Mouse (Mus musculus) forebrain, embryonic 13.5 days (tissue): ENCODE results near the gene Gm21964. TPM values are rescaled to one million over a fixed set of nuclear protein-coding genes. Genes with fewer than 3 reads are reported as not detected.
A peak's percentile ranks its signal among the peaks of the same experiment; 100 is the strongest.

ENCODE experiments used
- ATAC-seq: fragments of 200-750 bp; cut with Nextera tagmentation; 2 replicates; pipeline ENCODE4 v1.8.0; 2017
- H3K27ac ChIP-seq: fragments of 300-500 bp; sonication (generic); 2 replicates; pipeline ENCODE4 v1.5.1; 2015; ENCODE audit warnings: inconsistent platforms, mild to moderate bottlenecking, moderate library complexity
- H3K27me3 ChIP-seq: fragments of 300-500 bp; sonication (generic); 2 replicates; pipeline ENCODE4 v1.6.1; 2015; ENCODE audit warnings: mild to moderate bottlenecking, inconsistent platforms
- H3K36me3 ChIP-seq: fragments of 300-500 bp; sonication (generic); 2 replicates; pipeline ENCODE4 v1.6.1; 2015; ENCODE audit warnings: mild to moderate bottlenecking, inconsistent platforms; ENCODE audit not compliant: poor library complexity, severe bottlenecking
- H3K4me1 ChIP-seq: fragments of 300-500 bp; sonication (generic); 2 replicates; pipeline ENCODE4 v1.6.1; 2015; ENCODE audit warnings: inconsistent platforms
- H3K4me2 ChIP-seq: fragments of 300-500 bp; sonication (generic); 2 replicates; pipeline ENCODE4 v1.6.1; 2015; ENCODE audit warnings: inconsistent platforms, mild to moderate bottlenecking, moderate library complexity
- H3K4me3 ChIP-seq: fragments of 300-500 bp; sonication (generic); 2 replicates; pipeline ENCODE4 v1.5.1; 2015; ENCODE audit warnings: mild to moderate bottlenecking, inconsistent platforms
- H3K9ac ChIP-seq: fragments of 300-500 bp; sonication (generic); 2 replicates; pipeline ENCODE4 v1.6.1; 2015; ENCODE audit warnings: mild to moderate bottlenecking, inconsistent platforms
- H3K9me3 ChIP-seq: fragments of 300-500 bp; sonication (generic); replicated peaks from 2 replicates; pipeline ENCODE4 v1.6.1; 2016; ENCODE audit warnings: inconsistent platforms
- WGBS: fragments of 180-500 bp; shearing (Covaris S2); methylation state at CpG from one replicate; pipeline ENCODE4 v1.1.7; 2015; 5-methylcytosine and 5-hydroxymethylcytosine counted together
- polyA plus RNA-seq: library from polyadenylated mRNA; unstranded; fragments of >200 nt; fragmentation: Nextera tagmentation; extraction: Ambion mirVana; gene quantifications from 2 replicates; pipeline ENCODE4 v1.2.1, GENCODE M21; 2015

Gene Gm21964
- polyA plus RNA-seq, 1 experiment from 2014 or later: not detected

GRCm38 (mm10) chr8:110091869-110092268 lies 9.1 kb upstream of the Gm21964 start:
- no peaks in the 10 kb centered on the region for H3K27me3 ChIP-seq
- peaks cover 41% of the 10 kb centered on the region for H3K36me3 ChIP-seq
- no peak overlapping the region for H3K4me3 ChIP-seq
- H3K4me2 ChIP-seq: no peak overlapping the region
- no peak for ATAC-seq
- H3K9me3 ChIP-seq: peaks cover 15% of the 10 kb centered on the region
- WGBS: 68% methylated on average over 1 of the region's 1 CpGs
- no peak overlapping the region for H3K27ac ChIP-seq
- H3K9ac ChIP-seq: no peak overlapping the region
- H3K4me1 ChIP-seq: no peaks in the 10 kb centered on the region

- H3K27me3 ChIP-seq: no peaks in the 10 kb centered on the region
- 83% methylated on average over 15 of the region's 15 CpGs for WGBS
- H3K4me1 ChIP-seq: no peaks in the 10 kb centered on the region
- no peak overlapping the region for H3K27ac ChIP-seq
- H3K9me3 ChIP-seq: no peaks in the 10 kb centered on the region
- H3K4me3 ChIP-seq: no peak overlapping the region
- no peak overlapping the region for H3K9ac ChIP-seq
- H3K36me3 ChIP-seq: no peaks in the 10 kb centered on the region
- H3K4me2 ChIP-seq: no peak overlapping the region
- ATAC-seq: no peak
Observed at GRCm38 (mm10) chr8:110101676-110102075, 669 bp downstream of the Gm21964 start.

- no peak for ATAC-seq
- Histone ChIP-seq H3K4me1 (no peaks in the 10 kb centered on the region), H3K36me3 (no peaks in the 10 kb centered on the region), H3K27me3 (no peaks in the 10 kb centered on the region), H3K9me3 (no peaks in the 10 kb centered on the region), H3K27ac (no peak within 1 kb of the TSS), H3K4me2 (no peak within 1 kb of the TSS), H3K9ac (no peak within 1 kb of the TSS), H3K4me3 (no peak within 1 kb of the TSS)
- WGBS: 84% methylated on average over 3 of the region's 3 CpGs
Observed at GRCm38 (mm10) chr8:110102653-110103052, 1.6 kb downstream of the Gm21964 start, which contains the start of gene Gm17720. TSS of gene Gm17720 (minus strand) at chr8:110102753.

- 43% methylated on average over 6 of the region's 6 CpGs for WGBS
- Histone ChIP-seq H3K4me2 (no peak overlapping the region), H3K4me1 (no peaks in the 10 kb centered on the region), H3K9ac (no peak overlapping the region), H3K27ac (no peak overlapping the region), H3K9me3 (no peaks in the 10 kb centered on the region), H3K36me3 (no peaks in the 10 kb centered on the region), H3K4me3 (no peak overlapping the region), H3K27me3 (no peaks in the 10 kb centered on the region)
- ATAC-seq: no peak
Observed at GRCm38 (mm10) chr8:110119715-110120114, 18.7 kb downstream of the Gm21964 start.

GRCm38 (mm10) chr8:110130537-110130936 lies 29.5 kb downstream of the Gm21964 start:
- Histone ChIP-seq H3K4me1 (no peaks in the 10 kb centered on the region), H3K9me3 (0 out of 2 replicates have a peak, but pooled peaks cover 4% of the 10 kb centered on the region), H3K4me2 (peak overlapping the region; percentile 30; the same call in 1 of the 2 replicates), H3K27me3 (no peaks in the 10 kb centered on the region), H3K27ac (no peak overlapping the region), H3K36me3 (no peaks in the 10 kb centered on the region), H3K9ac (no peak overlapping the region), H3K4me3 (no peak overlapping the region)
- WGBS: 20% methylated on average over 13 of the region's 13 CpGs
- peak; percentile 53; the same call in 1 of the 2 replicates for ATAC-seq

GRCm38 (mm10) chr8:110134236-110134635 lies 33.2 kb downstream of the Gm21964 start:
- H3K27ac ChIP-seq: no peak overlapping the region
- no peak for ATAC-seq
- no peaks in the 10 kb centered on the region; the same call in 1 of the 2 replicates for H3K9me3 ChIP-seq
- H3K36me3 ChIP-seq: no peaks in the 10 kb centered on the region
- H3K9ac ChIP-seq: no peak overlapping the region
- H3K4me3 ChIP-seq: no peak overlapping the region
- WGBS: 89% methylated on average over 8 of the region's 8 CpGs
- H3K4me2 ChIP-seq: no peak overlapping the region
- H3K4me1 ChIP-seq: no peaks in the 10 kb centered on the region
- no peaks in the 10 kb centered on the region for H3K27me3 ChIP-seq

- no peak overlapping the region for H3K4me3 ChIP-seq
- no peaks in the 10 kb centered on the region for H3K36me3 ChIP-seq
- no peak overlapping the region for H3K4me2 ChIP-seq
- no peak for ATAC-seq
- WGBS: 57% methylated on average over 7 of the region's 7 CpGs
- H3K27me3 ChIP-seq: no peaks in the 10 kb centered on the region
- H3K27ac ChIP-seq: no peak overlapping the region
- H3K9me3 ChIP-seq: no peaks in the 10 kb centered on the region; the same call in 1 of the 2 replicates
- no peaks in the 10 kb centered on the region for H3K4me1 ChIP-seq
- H3K9ac ChIP-seq: no peak overlapping the region
Observed at GRCm38 (mm10) chr8:110135515-110135914, 34.5 kb downstream of the Gm21964 start.

GRCm38 (mm10) chr8:110140156-110140555 lies 39.1 kb downstream of the Gm21964 start:
- H3K4me2 ChIP-seq: no peak overlapping the region
- H3K4me1 ChIP-seq: no peaks in the 10 kb centered on the region
- no peak overlapping the region for H3K9ac ChIP-seq
- 78% methylated on average over 3 of the region's 3 CpGs for WGBS
- no peak overlapping the region for H3K4me3 ChIP-seq
- H3K27me3 ChIP-seq: no peaks in the 10 kb centered on the region; the same call in 1 of the 2 replicates
- no peak overlapping the region for H3K27ac ChIP-seq
- H3K9me3 ChIP-seq: no peaks in the 10 kb centered on the region; the same call in 1 of the 2 replicates
- H3K36me3 ChIP-seq: no peaks in the 10 kb centered on the region
- ATAC-seq: no peak

GRCm38 (mm10) chr8:110140770-110141169 lies 39.8 kb downstream of the Gm21964 start:
- 78% methylated on average over 4 of the region's 4 CpGs for WGBS
- Histone ChIP-seq H3K27me3 (no peaks in the 10 kb centered on the region; the same call in 1 of the 2 replicates), H3K9ac (no peak overlapping the region), H3K4me2 (no peak overlapping the region), H3K27ac (no peak overlapping the region), H3K4me1 (no peaks in the 10 kb centered on the region), H3K9me3 (no peaks in the 10 kb centered on the region; the same call in 1 of the 2 replicates), H3K36me3 (no peaks in the 10 kb centered on the region), H3K4me3 (no peak overlapping the region)
- ATAC-seq: no peak

GRCm38 (mm10) chr8:110145538-110145937 lies 44.5 kb downstream of the Gm21964 start:
- peak; percentile 58; the same call in 1 of the 2 replicates for ATAC-seq
- no peaks in the 10 kb centered on the region; the same call in 1 of the 2 replicates for H3K27me3 ChIP-seq
- no peaks in the 10 kb centered on the region for H3K36me3 ChIP-seq
- no peak overlapping the region for H3K27ac ChIP-seq
- H3K4me2 ChIP-seq: no peak overlapping the region
- H3K4me3 ChIP-seq: no peak overlapping the region
- no peak overlapping the region for H3K9ac ChIP-seq
- H3K9me3 ChIP-seq: no peaks in the 10 kb centered on the region
- WGBS: 0% methylated on average over 4 of the region's 4 CpGs
- no peaks in the 10 kb centered on the region for H3K4me1 ChIP-seq

- no peak for ATAC-seq
- 71% methylated on average over 6 of the region's 6 CpGs for WGBS
Observed at GRCm38 (mm10) chr8:110152951-110153350, 51.9 kb downstream of the Gm21964 start.

More at GRCm38 (mm10) chr8:110152951-110153350, 51.9 kb downstream of the Gm21964 start:
- Histone ChIP-seq H3K27me3 (no peaks in the 10 kb centered on the region), H3K27ac (no peak overlapping the region), H3K36me3 (no peaks in the 10 kb centered on the region), H3K9me3 (no peaks in the 10 kb centered on the region), H3K4me2 (no peak overlapping the region), H3K4me1 (no peaks in the 10 kb centered on the region), H3K9ac (no peak overlapping the region), H3K4me3 (no peak overlapping the region)
